Comparison of ENCODE assay signal across 20 mouse cellular contexts in genomic region chr5:66231660-66232269, GRCm38 (mm10). TPM values are rescaled to one million over a fixed set of nuclear protein-coding genes. Genes with fewer than 3 reads are reported as not detected.
DNase-seq lines count a peak whose midpoint lies in the region; ATAC-seq lines count a peak whose summit lies in the region.
"Had no signal": no experiment of that assay in that cellular context is flagged by ENCODE, and none has a peak within 500 bp of the region (broad histone marks: within the 10 kb centered on the region; RNA-seq: fewer than 3 reads in every experiment).

No protein-coding gene starts in this region.

- peaks cover 17% of the 10 kb centered on the region for H3K4me1 ChIP-seq in liver, embryonic 13.5 days (replicated peaks)
- H3K4me1 ChIP-seq: embryonic facial prominence, embryonic 10.5 days; forebrain, embryonic 12.5 days; heart, embryonic 12.5 days; hindbrain, embryonic 10.5 days had no signal

- no peak overlapping the region for H3K4me3 ChIP-seq in liver, embryonic 13.5 days (replicated peaks)
- H3K4me3 ChIP-seq: embryonic facial prominence, embryonic 10.5 days; forebrain, embryonic 12.5 days; heart, adult 2 months; heart, embryonic 12.5 days; hindbrain, embryonic 10.5 days had no signal

- H3K4me2 ChIP-seq in liver, embryonic 13.5 days: no peak overlapping the region
- H3K4me2 ChIP-seq: forebrain, embryonic 12.5 days; heart, embryonic 12.5 days; hindbrain, embryonic 14.5 days had no signal

- ATAC-seq in liver, embryonic 13.5 days (ENCODE audit: low read depth): no peak
- ATAC-seq: forebrain, embryonic 16.5 days had no signal

- peak overlapping the region; percentile 22; the same call in 1 of the 2 replicates for H3K27ac ChIP-seq in liver, embryonic 13.5 days
- H3K27ac ChIP-seq: embryonic facial prominence, embryonic 10.5 days; forebrain, embryonic 12.5 days; heart, adult 2 months; hindbrain, embryonic 10.5 days; hindbrain, embryonic 14.5 days had no signal

- H3K9me3 ChIP-seq in liver, embryonic 13.5 days (replicated peaks): no peaks in the 10 kb centered on the region
- H3K9me3 ChIP-seq: embryonic facial prominence, embryonic 10.5 days; forebrain, embryonic 12.5 days; heart, embryonic 12.5 days had no signal

- no peak for DNase-seq in liver, embryonic 13.5 days
- DNase-seq in liver: no peak
- DNase-seq in lung, postnatal 25 days (ENCODE audit: low spot score): peak; percentile 9
- DNase-seq in lung, postnatal 14 days: no peak
- peak; percentile 8 for DNase-seq in brain, adult 2 months (ENCODE audit: low read depth, low spot score)
- no peak for DNase-seq in kidney, postnatal 10 days
- no peak for DNase-seq in embryo, embryonic 10 days (ENCODE audit: low spot score)
- DNase-seq: adrenal gland, postnatal 14 days; cerebellum, adult 18-20 months; cerebellum, adult 9-11 months; cerebellum, postnatal 36 days; gastrocnemius, postnatal 14 days; heart, adult 2 months had no signal

- H3K9ac ChIP-seq in liver, embryonic 13.5 days: no peak overlapping the region
- H3K9ac ChIP-seq: forebrain, embryonic 12.5 days; heart, embryonic 12.5 days; hindbrain, embryonic 14.5 days had no signal

- H3K27me3 ChIP-seq in liver, embryonic 13.5 days: no peaks in the 10 kb centered on the region
- H3K27me3 ChIP-seq: forebrain, embryonic 12.5 days; heart, embryonic 12.5 days had no signal

- H3K36me3 ChIP-seq in liver, embryonic 13.5 days: no peaks in the 10 kb centered on the region
- H3K36me3 ChIP-seq: embryonic facial prominence, embryonic 10.5 days; forebrain, embryonic 12.5 days; G1E; heart, embryonic 12.5 days; hindbrain, embryonic 10.5 days had no signal

- WGBS in liver, embryonic 13.5 days (ENCODE audit: insufficient replicate concordance): 77% methylated on average over 8 of the region's 8 CpGs

RNA-seq across cellular contexts. Expression of gene Nsun7, which starts 27.9 kb away (rescaled TPM):
- polyA plus RNA-seq in liver, embryonic 13.5 days (2015; fragmentation: Nextera tagmentation; extraction: Ambion mirVana): not detected in 2 replicates
- polyA plus RNA-seq: G1E had no signal

RNA-seq across cellular contexts. Expression of gene Rbm47, which starts 58.8 kb away (rescaled TPM):
- 8.1 and 12.0 TPM in 2 replicates for polyA plus RNA-seq in liver, embryonic 13.5 days (2015; fragmentation: Nextera tagmentation; extraction: Ambion mirVana)
- polyA plus RNA-seq: G1E had no signal

Comparison
In these comparisons a context has a peak if more than half of its experiments do, and no peak if none do; other contexts are left out.
1. DNase-seq: peak in lung, postnatal 25 days (single experiment) and brain, adult 2 months (single experiment); none in liver, embryonic 13.5 days (single experiment), liver (single experiment), lung, postnatal 14 days (single experiment), kidney, postnatal 10 days (single experiment) and embryo, embryonic 10 days (single experiment).